Mouse (Mus musculus): Measurements from ENCODE around the gene Cd200r1. TPM values are rescaled to one million over a fixed set of nuclear protein-coding genes. Genes with fewer than 3 reads are reported as not detected.
"Not testable (repeated sequence)": the region's sequence is repeated elsewhere in the genome, so short reads cannot be mapped to it uniquely, and the experiment has no call there.

Cd200r1 gene
- polyA plus RNA-seq, 1 experiment from 2014 or later, result 0.43 TPM

DNA sequence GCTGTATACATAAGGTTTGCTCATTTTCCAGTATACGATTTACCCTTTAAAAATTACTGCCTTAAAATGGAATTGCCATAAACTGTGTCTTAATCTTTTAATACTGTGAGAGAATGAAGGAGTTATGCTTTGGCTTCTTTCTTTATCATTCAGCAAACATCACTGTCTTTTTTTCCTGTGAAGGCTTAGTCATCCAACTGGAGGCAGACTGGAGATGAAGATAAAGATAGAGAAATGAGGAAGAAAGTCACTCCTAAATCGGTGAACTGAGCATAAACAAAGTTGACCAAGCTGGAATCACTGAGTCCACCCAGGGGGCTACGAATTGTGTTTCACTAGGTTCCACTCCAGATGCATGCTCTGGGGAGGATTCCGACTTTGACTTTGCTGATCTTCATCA, 55.0 kb downstream of the Cd200r1 start:
- ATAC-seq, result no peak
- Histone ChIP-seq H3K4me3 (no peak overlapping the region), H3K27ac (no peak overlapping the region), H3K4me1 (no peaks in the 10 kb centered on the region), H3K4me2 (no peak overlapping the region), H3K27me3 (no peaks in the 10 kb centered on the region), H3K9ac (no peak overlapping the region), H3K9me3 (replicated peaks) (no peaks in the 10 kb centered on the region), H3K36me3 (ENCODE audit: poor library complexity, severe bottlenecking) (no peaks in the 10 kb centered on the region)
- WGBS, result 89% methylated on average over 4 of the region's 4 CpGs

DNA sequence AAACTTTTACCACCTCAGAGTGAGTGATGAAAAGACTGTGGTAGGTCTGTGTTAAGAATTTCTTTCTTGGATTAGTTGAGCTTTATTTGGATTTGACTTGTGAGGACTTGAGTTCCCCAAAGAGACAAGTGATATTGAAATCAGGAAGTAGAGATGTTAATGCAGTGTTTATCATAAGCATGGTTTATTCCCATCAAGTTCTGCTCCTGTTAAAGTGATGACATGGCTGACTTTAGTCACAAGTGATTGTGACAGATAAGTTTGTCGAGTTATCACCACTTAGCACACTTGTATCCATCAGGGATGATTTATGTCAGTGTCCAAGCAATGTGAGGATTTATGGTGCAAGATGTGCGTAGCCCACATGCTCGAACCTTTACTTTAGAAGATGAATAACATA, 66.8 kb downstream of the Cd200r1 start:
- H3K27ac ChIP-seq, result no peak overlapping the region
- no peaks in the 10 kb centered on the region for H3K9me3 ChIP-seq (replicated peaks)
- H3K9ac ChIP-seq, result no peak overlapping the region
- no peaks in the 10 kb centered on the region for H3K27me3 ChIP-seq
- H3K4me3 ChIP-seq, result no peak overlapping the region
- WGBS, result 81% methylated on average over 3 of the region's 3 CpGs
- H3K4me2 ChIP-seq, result no peak overlapping the region
- no peaks in the 10 kb centered on the region for H3K36me3 ChIP-seq (ENCODE audit: poor library complexity, severe bottlenecking)
- H3K4me1 ChIP-seq, result no peaks in the 10 kb centered on the region
- no peak for ATAC-seq

DNA sequence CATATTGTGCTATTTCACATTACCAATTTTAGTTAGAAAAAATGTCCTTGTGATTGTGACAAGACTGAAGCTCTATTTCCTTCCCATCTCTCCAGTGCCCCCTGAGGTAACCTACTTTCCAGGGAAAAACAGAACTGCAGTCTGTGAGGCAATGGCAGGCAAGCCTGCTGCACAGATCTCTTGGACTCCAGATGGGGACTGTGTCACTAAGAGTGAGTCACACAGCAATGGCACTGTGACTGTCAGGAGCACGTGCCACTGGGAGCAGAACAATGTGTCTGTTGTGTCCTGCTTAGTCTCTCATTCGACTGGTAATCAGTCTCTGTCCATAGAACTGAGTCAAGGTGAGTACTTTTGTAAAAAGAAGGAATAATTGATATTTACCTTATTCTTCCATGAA, 67.7 kb downstream of the Cd200r1 start:
- not testable (repeated sequence) for H3K9ac ChIP-seq; H3K4me2 ChIP-seq; H3K4me1 ChIP-seq; H3K27me3 ChIP-seq; H3K27ac ChIP-seq; ATAC-seq; H3K36me3 ChIP-seq (ENCODE audit: poor library complexity, severe bottlenecking); H3K4me3 ChIP-seq; H3K9me3 ChIP-seq (replicated peaks)
- 36% methylated on average over 2 of the region's 2 CpGs for WGBS

Other genes with a start within 250 kb of the Cd200r1 start
- 20.6 and 21.2 TPM in 2 replicates for gene Boc, start 206.8 kb upstream of the Cd200r1 start, polyA plus RNA-seq (2015; fragmentation: Nextera tagmentation; extraction: Ambion mirVana)
- gene Nepro, start 41.4 kb upstream of the Cd200r1 start, polyA plus RNA-seq (2015; fragmentation: Nextera tagmentation; extraction: Ambion mirVana), result 6.6 and 7.4 TPM in 2 replicates
- 32.1 and 34.1 TPM in 2 replicates for gene Gtpbp8, start 19.4 kb upstream of the Cd200r1 start, polyA plus RNA-seq (2015; fragmentation: Nextera tagmentation; extraction: Ambion mirVana)
- gene Cd200r4, start 46.0 kb downstream of the Cd200r1 start, polyA plus RNA-seq (2015; fragmentation: Nextera tagmentation; extraction: Ambion mirVana), result 0.10 TPM in 1 of 2 replicates, not detected in the other
- gene Cd200r2, start 101.4 kb downstream of the Cd200r1 start, polyA plus RNA-seq (2015; fragmentation: Nextera tagmentation; extraction: Ambion mirVana), result not detected in 2 replicates
- gene Cd200r3, start 177.9 kb downstream of the Cd200r1 start, polyA plus RNA-seq (2015; fragmentation: Nextera tagmentation; extraction: Ambion mirVana), result not detected in 2 replicates

All from forebrain, embryonic 13.5 days (tissue).